Mouse (Mus musculus) embryonic fibroblast, embryonic 13.5 days (primary cell): ENCODE measurements at regions not wholly inside any gene's neighbourhood (a gene's known extent, or its start where the extent isn't known, plus 50 kb on each side); places are given as distances from the start of the nearest gene placed in this dataset.

Source experiments
- H3K27ac ChIP-seq: 2 replicates; pipeline ENCODE4 v1.5.1; 2012; ENCODE audit warnings: low read length, control low read depth, inconsistent platforms; ENCODE audit not compliant: insufficient read depth
- H3K4me1 ChIP-seq: 2 replicates; pipeline ENCODE4 v1.6.1; 2011; ENCODE audit warnings: low read length; ENCODE audit not compliant: control insufficient read depth, insufficient read depth
- H3K4me3 ChIP-seq: 2 replicates; pipeline ENCODE4 v1.5.1; 2011; ENCODE audit warnings: mild to moderate bottlenecking, control low read depth, low read length; ENCODE audit not compliant: insufficient read depth
- CTCF ChIP-seq: IDR thresholded peaks from 2 replicates; pipeline ENCODE4 v1.5.1; 2011; ENCODE audit warnings: mild to moderate bottlenecking, control low read depth, low read length, moderate library complexity, borderline replicate concordance; ENCODE audit not compliant: insufficient read depth
- POLR2A ChIP-seq: IDR thresholded peaks from 2 replicates; pipeline ENCODE4 v1.6.1; 2011; ENCODE audit warnings: low read depth, mild to moderate bottlenecking, control low read depth, low read length, moderate library complexity

GRCm38 (mm10) chr15:96944741-96945140 lies 111.0 kb downstream of the Slc38a4 start:
- Histone ChIP-seq H3K4me3 (no peak overlapping the region), H3K4me1 (no peaks in the 10 kb centered on the region), H3K27ac (no peak overlapping the region)
- TF ChIP-seq POLR2A: no peak
- no peak for TF ChIP-seq CTCF

DNA sequence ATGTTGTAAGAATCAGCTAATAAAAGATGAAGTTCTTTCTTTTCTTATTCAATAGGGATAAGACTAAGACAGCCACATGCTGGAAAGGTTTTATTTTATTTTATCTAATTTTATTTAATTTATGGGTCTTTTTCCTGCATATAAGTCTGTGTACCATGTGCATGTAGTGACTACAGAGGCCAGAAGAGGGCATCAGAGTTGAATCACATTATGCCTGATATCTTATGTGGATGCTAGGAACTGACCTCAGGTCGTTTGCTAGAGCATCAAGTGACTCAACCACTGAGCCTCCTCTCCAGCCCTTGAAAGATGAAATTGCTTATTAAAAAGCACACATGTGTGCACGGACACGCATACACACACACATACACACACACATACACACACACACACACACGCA lies 113.1 kb downstream of the Slc38a4 start:
- Histone ChIP-seq H3K4me1 (0 out of 2 replicates have a peak, but pooled peaks cover 3% of the 10 kb centered on the region), H3K4me3 (no peak overlapping the region), H3K27ac (no peak overlapping the region)
- TF ChIP-seq POLR2A (no peak), CTCF (no peak)

- no peak overlapping the region for H3K4me3 ChIP-seq
- TF ChIP-seq POLR2A: no peak
- TF ChIP-seq CTCF: no peak
- no peak overlapping the region for H3K27ac ChIP-seq
- peaks cover 4% of the 10 kb centered on the region; the same call in 1 of the 2 replicates for H3K4me1 ChIP-seq
Observed at GRCm38 (mm10) chr15:96938406-96938805, 117.3 kb downstream of the Slc38a4 start.

- Histone ChIP-seq H3K4me1 (peaks cover 4% of the 10 kb centered on the region; the same call in 1 of the 2 replicates), H3K27ac (peak overlapping the region; percentile 30; the same call in 1 of the 2 replicates), H3K4me3 (no peak overlapping the region)
- no peak for TF ChIP-seq CTCF
- no peak for TF ChIP-seq POLR2A
Observed at GRCm38 (mm10) chr15:96937623-96938022, 118.1 kb downstream of the Slc38a4 start.

DNA sequence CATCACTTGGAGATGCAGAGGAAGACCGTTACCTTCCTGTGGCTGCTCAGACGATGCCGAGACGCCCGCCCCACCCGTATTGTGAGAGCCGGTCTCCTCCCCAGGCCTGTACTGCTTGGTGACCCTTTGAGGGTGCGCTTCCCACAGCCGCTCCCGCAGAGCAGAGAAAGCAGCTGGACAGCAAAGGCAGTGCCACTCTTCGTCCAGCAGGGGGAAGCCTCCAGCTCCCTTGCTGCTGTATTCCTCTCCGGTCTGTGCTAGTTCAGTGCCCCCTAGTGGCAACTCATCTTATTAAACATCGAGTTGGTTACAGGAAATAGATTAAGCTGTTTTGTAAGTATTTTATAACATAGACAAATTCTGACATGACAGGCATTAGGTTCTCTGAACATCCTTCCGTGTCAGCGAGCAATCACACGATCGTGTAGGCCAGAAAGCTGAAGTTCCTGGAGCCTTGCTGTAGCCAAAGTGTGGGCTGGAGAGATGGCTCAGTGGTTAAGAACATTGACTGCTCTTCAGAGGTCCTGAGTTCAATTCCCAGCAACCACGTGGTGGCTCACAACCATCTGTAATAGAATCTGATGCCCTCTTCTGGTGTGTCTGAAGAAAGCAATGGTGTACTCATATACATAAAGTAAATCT lies 118.9 kb downstream of the Slc38a4 start:
- Histone ChIP-seq H3K4me1 (peaks cover 4% of the 10 kb centered on the region; the same call in 1 of the 2 replicates), H3K27ac (no peak overlapping the region), H3K4me3 (no peak overlapping the region)
- TF ChIP-seq CTCF (peak; percentile 99), POLR2A (no peak)

GRCm38 (mm10) chr15:96936216-96936615 lies 119.5 kb downstream of the Slc38a4 start:
- Histone ChIP-seq H3K27ac (no peak overlapping the region), H3K4me1 (peaks cover 4% of the 10 kb centered on the region; the same call in 1 of the 2 replicates), H3K4me3 (no peak overlapping the region)
- TF ChIP-seq POLR2A: no peak
- TF ChIP-seq CTCF: no peak

GRCm38 (mm10) chr15:96933451-96933850 lies 122.3 kb downstream of the Slc38a4 start:
- no peak for TF ChIP-seq POLR2A
- TF ChIP-seq CTCF: no peak
- Histone ChIP-seq H3K27ac (no peak overlapping the region), H3K4me3 (no peak overlapping the region), H3K4me1 (peaks cover 4% of the 10 kb centered on the region; the same call in 1 of the 2 replicates)

DNA sequence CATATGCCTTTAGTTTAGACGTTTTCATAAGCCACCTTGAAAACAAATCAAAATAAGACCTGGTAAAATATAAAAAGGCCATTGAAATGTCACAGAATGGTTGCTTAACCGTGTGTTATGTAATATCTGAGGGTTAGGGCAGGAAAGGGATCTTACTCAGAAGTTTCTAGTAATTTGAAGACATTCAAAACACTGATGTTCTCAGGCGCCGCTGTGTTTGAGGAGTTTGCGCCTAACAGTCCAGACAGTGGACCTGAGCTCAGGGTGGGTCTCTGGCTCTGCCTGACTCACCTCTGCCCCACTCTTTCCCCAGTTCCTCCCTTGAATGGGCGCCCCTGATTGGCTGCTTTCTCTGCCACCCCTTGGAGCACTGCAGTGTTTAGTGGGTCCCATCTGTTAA lies 125.2 kb downstream of the Slc38a4 start:
- TF ChIP-seq POLR2A (no peak), CTCF (no peak)
- Histone ChIP-seq H3K4me3 (no peak overlapping the region), H3K4me1 (no peaks in the 10 kb centered on the region; the same call in 1 of the 2 replicates), H3K27ac (no peak overlapping the region)

DNA sequence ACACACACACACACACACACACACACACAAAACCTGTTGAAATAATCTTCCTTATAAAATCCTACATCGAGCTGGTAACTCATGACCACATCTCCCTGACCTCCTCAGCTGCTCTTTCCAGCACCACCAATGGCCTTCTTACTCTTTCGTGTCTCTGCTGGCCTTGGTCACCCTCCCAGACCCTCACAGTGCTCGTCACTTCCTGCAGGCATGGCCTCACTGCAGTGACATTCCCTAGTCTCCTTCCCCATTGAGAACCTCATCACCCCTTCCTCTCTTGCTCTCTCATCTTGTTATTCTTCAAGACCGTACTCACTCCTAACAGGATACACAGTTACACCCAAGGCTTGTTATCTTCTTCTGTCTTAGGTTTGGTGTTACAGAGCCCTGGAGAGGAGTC lies 126.0 kb downstream of the Slc38a4 start:
- Histone ChIP-seq H3K4me1 (no peaks in the 10 kb centered on the region), H3K27ac (no peak overlapping the region), H3K4me3 (no peak overlapping the region)
- TF ChIP-seq CTCF: no peak
- no peak for TF ChIP-seq POLR2A

DNA sequence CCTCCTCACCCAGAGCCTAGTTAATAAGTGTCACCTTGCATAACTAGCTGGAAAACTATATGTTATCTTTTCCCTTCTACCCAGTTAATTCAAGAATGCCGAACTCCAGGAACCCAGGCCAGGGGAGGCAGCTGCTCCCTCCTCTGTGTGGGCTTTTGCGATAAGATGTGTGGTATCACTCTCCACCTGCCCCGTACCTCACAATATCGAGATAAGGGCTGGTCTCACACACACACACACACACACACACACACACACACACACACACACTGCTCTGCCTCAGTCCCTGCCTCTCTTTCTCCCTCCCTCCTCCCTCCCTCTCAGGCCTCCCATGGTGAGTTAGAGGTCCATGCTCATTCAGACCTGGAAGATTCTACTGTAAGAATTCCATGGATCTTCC lies 127.1 kb downstream of the Slc38a4 start:
- H3K4me1 ChIP-seq: no peaks in the 10 kb centered on the region

More for the DNA sequence above, 127.1 kb downstream of the Slc38a4 start:
- Histone ChIP-seq H3K27ac (no peak overlapping the region), H3K4me3 (no peak overlapping the region)
- TF ChIP-seq CTCF (no peak), POLR2A (no peak)
